Mouse (Mus musculus): ENCODE results near the gene Slc25a11. TPM values are rescaled to one million over a fixed set of nuclear protein-coding genes. Genes with fewer than 3 reads are reported as not detected.

Gene Slc25a11
- polyA plus RNA-seq, 1 experiment from 2014 or later = 171 TPM

GRCm38 (mm10) chr11:70660571-70660970, 13.3 kb upstream of the Slc25a11 start:
- Histone ChIP-seq H3K4me1 (ENCODE audit: control insufficient read depth, insufficient read depth, low read length) (peaks cover 23% of the 10 kb centered on the region), H3K36me3 (ENCODE audit: control insufficient read depth, insufficient read depth, low read length) (peaks cover 44% of the 10 kb centered on the region), H3K27ac (ENCODE audit: low read depth, low read length) (no peak overlapping the region), H3K9ac (ENCODE audit: low read depth, low read length) (no peak overlapping the region), H3K4me2 (replicated peaks; ENCODE audit: low read depth, low read length) (no peak overlapping the region), H3K9me3 (ENCODE audit: control insufficient read depth, low read length) (no peaks in the 10 kb centered on the region), H3K27me3 (ENCODE audit: control insufficient read depth, insufficient read depth, low read length) (no peaks in the 10 kb centered on the region), H3K4me3 (ENCODE audit: low read length) (no peak overlapping the region)
- 84% methylated on average over 8 of the region's 8 CpGs for WGBS
- no peak for ATAC-seq (ENCODE audit: low FRiP score, low TSS enrichment)

- Histone ChIP-seq H3K9ac (ENCODE audit: low read depth, low read length) (no peak overlapping the region), H3K9me3 (ENCODE audit: control insufficient read depth, low read length) (no peaks in the 10 kb centered on the region)
These were observed 11.7 kb upstream of the Slc25a11 start for GRCm38 (mm10) chr11:70658942-70659341.

DNA sequence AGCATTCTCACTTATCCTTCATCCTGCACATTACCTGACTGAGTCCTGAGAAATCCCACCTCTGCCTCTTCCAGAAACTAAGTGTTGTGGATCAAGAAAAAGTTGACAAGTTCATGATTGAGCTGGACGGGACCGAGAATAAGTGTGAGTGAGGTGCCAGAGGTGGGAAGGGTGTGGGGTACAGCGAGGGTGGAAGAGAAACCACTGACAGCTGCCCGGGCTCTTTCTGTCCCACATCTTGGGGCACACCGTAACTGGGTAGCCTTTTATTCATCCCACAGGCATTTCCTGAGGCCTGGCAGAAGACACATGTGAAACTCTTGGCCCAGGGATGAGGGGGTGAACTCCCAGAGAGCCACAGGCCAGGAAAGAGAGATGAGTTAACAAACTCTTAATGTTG, 11.2 kb upstream of the Slc25a11 start:
- ATAC-seq (ENCODE audit: low FRiP score, low TSS enrichment) = no peak
- Histone ChIP-seq H3K27ac (ENCODE audit: low read depth, low read length) (no peak overlapping the region), H3K9ac (ENCODE audit: low read depth, low read length) (peak overlapping the region; percentile 28; the same call in 1 of the 2 replicates), H3K4me2 (replicated peaks; ENCODE audit: low read depth, low read length) (no peak overlapping the region), H3K4me1 (ENCODE audit: control insufficient read depth, insufficient read depth, low read length) (peaks cover 23% of the 10 kb centered on the region), H3K36me3 (ENCODE audit: control insufficient read depth, insufficient read depth, low read length) (peaks cover 25% of the 10 kb centered on the region; the same call in 1 of the 2 replicates), H3K4me3 (ENCODE audit: low read length) (no peak overlapping the region), H3K9me3 (ENCODE audit: control insufficient read depth, low read length) (no peaks in the 10 kb centered on the region), H3K27me3 (ENCODE audit: control insufficient read depth, insufficient read depth, low read length) (no peaks in the 10 kb centered on the region)
- WGBS = 83% methylated on average over 5 of the region's 5 CpGs

More at GRCm38 (mm10) chr11:70658942-70659341, 11.7 kb upstream of the Slc25a11 start:
- no peaks in the 10 kb centered on the region for H3K27me3 ChIP-seq (ENCODE audit: control insufficient read depth, insufficient read depth, low read length)
- H3K36me3 ChIP-seq (ENCODE audit: control insufficient read depth, insufficient read depth, low read length) = peaks cover 28% of the 10 kb centered on the region
- H3K4me3 ChIP-seq (ENCODE audit: low read length) = no peak overlapping the region
- H3K4me1 ChIP-seq (ENCODE audit: control insufficient read depth, insufficient read depth, low read length) = peaks cover 23% of the 10 kb centered on the region
- WGBS = 79% methylated on average over 8 of the region's 8 CpGs
- H3K4me2 ChIP-seq (replicated peaks; ENCODE audit: low read depth, low read length) = no peak overlapping the region
- no peak overlapping the region for H3K27ac ChIP-seq (ENCODE audit: low read depth, low read length)
- ATAC-seq (ENCODE audit: low FRiP score, low TSS enrichment) = no peak

GRCm38 (mm10) chr11:70657991-70658390, 10.7 kb upstream of the Slc25a11 start:
- H3K9me3 ChIP-seq (ENCODE audit: control insufficient read depth, low read length) = no peaks in the 10 kb centered on the region
- H3K27me3 ChIP-seq (ENCODE audit: control insufficient read depth, insufficient read depth, low read length) = no peaks in the 10 kb centered on the region
- 35% methylated on average over 9 of the region's 9 CpGs for WGBS
- H3K27ac ChIP-seq (ENCODE audit: low read depth, low read length) = no peak overlapping the region
- H3K36me3 ChIP-seq (ENCODE audit: control insufficient read depth, insufficient read depth, low read length) = peaks cover 19% of the 10 kb centered on the region; the same call in 1 of the 2 replicates
- H3K9ac ChIP-seq (ENCODE audit: low read depth, low read length) = peak overlapping the region; percentile 28; the same call in 1 of the 2 replicates
- ATAC-seq (ENCODE audit: low FRiP score, low TSS enrichment) = no peak
- H3K4me3 ChIP-seq (ENCODE audit: low read length) = no peak overlapping the region
- peaks cover 24% of the 10 kb centered on the region for H3K4me1 ChIP-seq (ENCODE audit: control insufficient read depth, insufficient read depth, low read length)
- H3K4me2 ChIP-seq (replicated peaks; ENCODE audit: low read depth, low read length) = peak overlapping the region; percentile 29; the same call in 1 of the 2 replicates

- Histone ChIP-seq H3K4me2 (replicated peaks; ENCODE audit: low read depth, low read length) (peak overlapping the region; percentile 71), H3K36me3 (ENCODE audit: control insufficient read depth, insufficient read depth, low read length) (peaks cover 19% of the 10 kb centered on the region), H3K4me3 (ENCODE audit: low read length) (0 out of 2 replicates have a peak overlapping the region, but pooled peaks have one; percentile 3), H3K9me3 (ENCODE audit: control insufficient read depth, low read length) (no peaks in the 10 kb centered on the region), H3K27ac (ENCODE audit: low read depth, low read length) (no peak overlapping the region; the same call in 1 of the 2 replicates), H3K9ac (ENCODE audit: low read depth, low read length) (peak overlapping the region; percentile 28; the same call in 1 of the 2 replicates), H3K27me3 (ENCODE audit: control insufficient read depth, insufficient read depth, low read length) (no peaks in the 10 kb centered on the region), H3K4me1 (ENCODE audit: control insufficient read depth, insufficient read depth, low read length) (peaks cover 28% of the 10 kb centered on the region)
- 30% methylated on average over 6 of the region's 6 CpGs for WGBS
- ATAC-seq (ENCODE audit: low FRiP score, low TSS enrichment) = no peak
These were observed 10.3 kb upstream of the Slc25a11 start for GRCm38 (mm10) chr11:70657573-70657972.

DNA sequence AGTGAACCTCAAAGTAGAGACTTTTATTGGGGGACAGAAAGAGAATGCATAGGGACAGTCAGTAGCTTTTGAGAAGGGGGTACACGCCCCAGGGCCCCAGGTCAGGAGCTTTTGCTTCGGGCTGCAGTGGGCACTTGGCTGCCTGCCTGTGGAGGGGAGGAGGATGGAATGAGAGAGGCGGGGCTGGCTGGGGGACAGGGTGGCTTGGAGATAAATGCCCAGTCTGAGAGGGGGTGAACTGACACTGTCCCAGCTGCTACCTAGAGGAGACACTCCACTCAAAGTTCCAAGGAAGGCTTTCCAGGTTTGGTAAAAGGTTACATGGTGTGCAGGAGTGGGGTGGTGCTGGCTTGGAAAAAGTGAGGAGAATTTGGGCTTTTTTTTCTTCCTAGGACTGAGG, 9.7 kb upstream of the Slc25a11 start, which contains the start of gene Eno3:
Eno3 (plus strand) TSS at position 239 of the 400 bp plus-strand sequence.
- peak within 1 kb of the TSS; percentile 99 for H3K27ac ChIP-seq (ENCODE audit: low read depth, low read length)
- H3K4me3 ChIP-seq (ENCODE audit: low read length) = peak within 1 kb of the TSS; percentile 93
- H3K9ac ChIP-seq (ENCODE audit: low read depth, low read length) = peak within 1 kb of the TSS; percentile 95
- peaks cover 19% of the 10 kb centered on the region for H3K36me3 ChIP-seq (ENCODE audit: control insufficient read depth, insufficient read depth, low read length)
- WGBS = 7% methylated on average over 3 of the region's 3 CpGs
- no peaks in the 10 kb centered on the region for H3K27me3 ChIP-seq (ENCODE audit: control insufficient read depth, insufficient read depth, low read length)
- ATAC-seq (ENCODE audit: low FRiP score, low TSS enrichment) = no peak; the same call in 1 of the 2 replicates
- H3K4me2 ChIP-seq (replicated peaks; ENCODE audit: low read depth, low read length) = peak within 1 kb of the TSS; percentile 71
- H3K4me1 ChIP-seq (ENCODE audit: control insufficient read depth, insufficient read depth, low read length) = peaks cover 34% of the 10 kb centered on the region
- no peaks in the 10 kb centered on the region for H3K9me3 ChIP-seq (ENCODE audit: control insufficient read depth, low read length)

GRCm38 (mm10) chr11:70656456-70656927, 9.2 kb upstream of the Slc25a11 start:
- Histone ChIP-seq H3K4me2 (replicated peaks; ENCODE audit: low read depth, low read length) (peak overlapping the region; percentile 71), H3K9ac (ENCODE audit: low read depth, low read length) (peak overlapping the region; percentile 95), H3K4me1 (ENCODE audit: control insufficient read depth, insufficient read depth, low read length) (peaks cover 37% of the 10 kb centered on the region), H3K27ac (ENCODE audit: low read depth, low read length) (peak overlapping the region; percentile 99), H3K9me3 (ENCODE audit: control insufficient read depth, low read length) (no peaks in the 10 kb centered on the region), H3K36me3 (ENCODE audit: control insufficient read depth, insufficient read depth, low read length) (peaks cover 20% of the 10 kb centered on the region), H3K27me3 (ENCODE audit: control insufficient read depth, insufficient read depth, low read length) (no peaks in the 10 kb centered on the region), H3K4me3 (ENCODE audit: low read length) (peak overlapping the region; percentile 93)
- 5% methylated on average over 16 of the region's 16 CpGs for WGBS
- 0 out of 2 replicates have a peak, but pooled peaks have one; percentile 7 for ATAC-seq (ENCODE audit: low FRiP score, low TSS enrichment)

DNA sequence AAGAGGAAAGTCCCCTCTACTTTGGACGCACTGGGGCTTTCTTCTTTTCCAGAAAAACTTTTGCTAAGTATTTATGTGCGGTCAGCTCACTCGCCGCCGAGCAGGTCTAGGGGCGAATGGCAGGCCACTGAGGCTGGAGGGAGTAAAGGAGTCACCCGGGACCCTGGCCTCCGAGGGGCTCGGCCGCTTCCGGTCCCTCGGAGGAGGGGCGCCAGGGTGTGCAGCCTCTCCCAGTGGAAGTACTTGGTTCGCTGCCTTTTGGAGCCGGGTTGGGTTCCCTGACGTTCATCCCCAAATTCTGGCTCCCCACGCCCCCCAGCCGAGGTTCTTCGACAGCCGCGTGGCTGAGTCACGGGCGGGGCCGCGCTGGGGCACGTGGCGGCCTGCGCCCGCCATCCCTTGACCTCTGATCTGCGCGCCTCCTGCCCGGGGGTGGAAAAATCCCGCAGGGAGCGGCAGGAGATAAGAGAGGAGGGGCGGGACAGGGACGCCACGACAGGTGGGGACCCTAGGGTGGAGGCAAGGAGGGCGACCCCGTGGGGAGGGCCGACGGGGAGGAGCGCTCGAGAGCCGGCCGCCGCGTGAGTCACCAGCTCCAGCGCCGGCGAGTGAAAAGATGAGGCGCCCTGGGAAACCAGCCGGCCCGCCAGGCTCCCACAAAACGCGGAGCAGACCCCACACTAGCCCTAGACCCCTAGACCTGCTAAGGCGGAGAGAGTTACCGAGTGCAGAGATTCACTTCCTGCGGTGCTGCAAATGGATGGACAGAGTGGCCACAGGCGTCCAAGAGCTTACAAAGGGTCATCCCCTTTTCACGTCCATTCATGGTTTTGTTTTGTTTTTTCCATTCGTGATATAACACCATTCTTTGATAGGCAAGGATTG, 8.5 kb upstream of the Slc25a11 start:
- H3K4me1 ChIP-seq (ENCODE audit: control insufficient read depth, insufficient read depth, low read length) = peaks cover 44% of the 10 kb centered on the region
- ATAC-seq (ENCODE audit: low FRiP score, low TSS enrichment) = peak; percentile 51
- H3K4me2 ChIP-seq (replicated peaks; ENCODE audit: low read depth, low read length) = peak overlapping the region; percentile 71

More for the DNA sequence above, 8.5 kb upstream of the Slc25a11 start:
- Histone ChIP-seq H3K9me3 (ENCODE audit: control insufficient read depth, low read length) (no peaks in the 10 kb centered on the region), H3K9ac (ENCODE audit: low read depth, low read length) (peak overlapping the region; percentile 95), H3K36me3 (ENCODE audit: control insufficient read depth, insufficient read depth, low read length) (peaks cover 23% of the 10 kb centered on the region), H3K27me3 (ENCODE audit: control insufficient read depth, insufficient read depth, low read length) (no peaks in the 10 kb centered on the region), H3K4me3 (ENCODE audit: low read length) (peak overlapping the region; percentile 93), H3K27ac (ENCODE audit: low read depth, low read length) (peak overlapping the region; percentile 99)
- WGBS = under 1% methylated on average over 61 of the region's 61 CpGs

Data from kidney, embryonic 14.5 days (tissue).